Comparison of ENCODE assay signal across 8 mouse cellular contexts in the genomic region with DNA sequence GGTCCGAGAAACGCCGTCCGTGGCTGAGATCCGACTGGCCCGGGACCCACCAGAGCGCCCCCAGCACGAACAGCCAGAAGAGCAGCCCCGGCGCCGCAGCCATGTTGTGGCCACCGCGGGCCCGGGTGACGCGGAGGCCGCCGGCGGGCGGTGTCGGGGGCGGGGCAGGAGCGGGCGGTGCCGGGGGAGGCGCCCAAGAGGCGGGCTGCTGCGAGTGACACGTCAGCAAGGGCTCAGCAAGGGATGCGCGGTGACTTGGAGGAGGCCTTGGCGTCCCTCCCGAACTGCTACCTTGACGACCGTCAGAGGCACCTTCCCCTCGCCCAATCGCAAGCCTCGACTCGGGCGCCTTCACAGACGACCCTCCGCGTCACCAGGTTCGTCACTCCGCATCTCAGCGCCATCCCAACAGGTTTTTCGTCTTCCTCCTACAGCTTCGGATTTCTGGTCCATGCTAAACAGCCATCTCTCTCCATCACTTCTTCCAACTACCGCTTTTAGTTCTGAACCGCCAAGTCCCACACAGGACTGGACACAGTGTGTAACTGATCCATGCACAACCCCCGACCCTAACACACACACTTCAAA. TPM values are rescaled to one million over a fixed set of nuclear protein-coding genes. Genes with fewer than 3 reads are reported as not detected.
A peak's percentile ranks its signal among the peaks of the same experiment; 100 is the strongest.
DNase-seq lines count a peak whose midpoint lies in the region; ATAC-seq lines count a peak whose summit lies in the region.

Mia3 (minus strand) TSS at position 127 of the 588 bp plus-strand sequence.

- peaks cover 15% of the 10 kb centered on the region for H3K4me1 ChIP-seq in hindbrain, embryonic 12.5 days

- H3K36me3 ChIP-seq in hindbrain, embryonic 12.5 days, result peaks cover 5% of the 10 kb centered on the region

- under 1% methylated on average over 46 of the region's 51 CpGs for WGBS in hindbrain, embryonic 12.5 days

- H3K9ac ChIP-seq in hindbrain, embryonic 12.5 days, result peak within 1 kb of the TSS; percentile 90

- peak; percentile 97 for DNase-seq in Muller cell, postnatal 12 days (ENCODE audit: inconsistent ontology term)
- DNase-seq in cerebellum, adult 9-11 months, result peak; percentile 99
- DNase-seq in frontal cortex, postnatal 10 days (ENCODE audit: low spot score in 2 of 2), result peak; percentile 96 to 97
- DNase-seq in layer of hippocampus, postnatal 14 days (ENCODE audit: low spot score in 2 of 2), result peak; percentile 94 to 98
- DNase-seq in lung, postnatal 14 days, result peak; percentile 94
- peak; percentile 75 for DNase-seq in retina, adult 2 months (ENCODE audit: low read depth, low spot score)
- peak; percentile 93 to 95 for DNase-seq in thymus, postnatal 36 days

- H3K27ac ChIP-seq in hindbrain, embryonic 12.5 days, result peak within 1 kb of the TSS; percentile 80

- peak within 1 kb of the TSS; percentile 89 for H3K4me2 ChIP-seq in hindbrain, embryonic 12.5 days (replicated peaks)

- 0 out of 2 replicates have a peak, but pooled peaks cover 3% of the 10 kb centered on the region for H3K9me3 ChIP-seq in hindbrain, embryonic 12.5 days (replicated peaks)

- no peaks in the 10 kb centered on the region for H3K27me3 ChIP-seq in hindbrain, embryonic 12.5 days

- peak within 1 kb of the TSS; percentile 87 for H3K4me3 ChIP-seq in hindbrain, embryonic 12.5 days

- peak; percentile 99 for ATAC-seq in hindbrain, embryonic 12.5 days (ENCODE audit: low FRiP score)

RNA-seq across cellular contexts. Expression of gene Mia3, which starts in this region (rescaled TPM):
- 132 and 149 TPM in 2 replicates for polyA plus RNA-seq in hindbrain, embryonic 12.5 days (2016; fragmentation: Nextera tagmentation; extraction: Ambion mirVana)
- total RNA-seq in layer of hippocampus, postnatal 14 days (2021), result 100 to 1,000 TPM; 232 to 244 TPM

Comparison
In these comparisons a context has a peak if more than half of its experiments do, and no peak if none do; other contexts are left out.
1. Peak in every context shown above with its lines: DNase-seq, ATAC-seq, H3K4me3 ChIP-seq and H3K27ac ChIP-seq.